Mouse (Mus musculus) gastrocnemius, adult 2 months (tissue): Measurements from ENCODE around the gene Myom1. TPM values are rescaled to one million over a fixed set of nuclear protein-coding genes. Genes with fewer than 3 reads are reported as not detected.
A peak's percentile ranks its signal among the peaks of the same experiment; 100 is the strongest.

Experiments
- DNase-seq: peaks from one replicate; pipeline ENCODE4 v3.0.0; 2022
- H3K27ac ChIP-seq: fragments of 200-600 bp; 2 replicates; pipeline ENCODE4 v1.8.1; 2022; ENCODE audit warnings: mild to moderate bottlenecking
- H3K4me3 ChIP-seq: fragments of 200-600 bp; 2 replicates; pipeline ENCODE4 v1.8.1; 2022; ENCODE audit warnings: mild to moderate bottlenecking, moderate library complexity
- CTCF ChIP-seq: fragments of 200-600 bp; IDR thresholded peaks from 2 replicates; pipeline ENCODE4 v1.8.1; 2022; ENCODE audit warnings: antibody characterized with exemption, mild to moderate bottlenecking, moderate library complexity
- intact Hi-C: fragments of 180-260 bp; cut with DNase I; formaldehyde crosslinking; loops from one replicate; pipeline ENCODE4 v1.15.1; 2025
- total RNA-seq, 2 experiments: library from RNA; stranded (reverse); gene quantifications; 2 replicates each; pipeline ENCODE4 v1.2.3; 2021

Gene Myom1
- total RNA-seq, 2 experiments from 2014 or later: 1,223 to 1,379 TPM

DNA sequence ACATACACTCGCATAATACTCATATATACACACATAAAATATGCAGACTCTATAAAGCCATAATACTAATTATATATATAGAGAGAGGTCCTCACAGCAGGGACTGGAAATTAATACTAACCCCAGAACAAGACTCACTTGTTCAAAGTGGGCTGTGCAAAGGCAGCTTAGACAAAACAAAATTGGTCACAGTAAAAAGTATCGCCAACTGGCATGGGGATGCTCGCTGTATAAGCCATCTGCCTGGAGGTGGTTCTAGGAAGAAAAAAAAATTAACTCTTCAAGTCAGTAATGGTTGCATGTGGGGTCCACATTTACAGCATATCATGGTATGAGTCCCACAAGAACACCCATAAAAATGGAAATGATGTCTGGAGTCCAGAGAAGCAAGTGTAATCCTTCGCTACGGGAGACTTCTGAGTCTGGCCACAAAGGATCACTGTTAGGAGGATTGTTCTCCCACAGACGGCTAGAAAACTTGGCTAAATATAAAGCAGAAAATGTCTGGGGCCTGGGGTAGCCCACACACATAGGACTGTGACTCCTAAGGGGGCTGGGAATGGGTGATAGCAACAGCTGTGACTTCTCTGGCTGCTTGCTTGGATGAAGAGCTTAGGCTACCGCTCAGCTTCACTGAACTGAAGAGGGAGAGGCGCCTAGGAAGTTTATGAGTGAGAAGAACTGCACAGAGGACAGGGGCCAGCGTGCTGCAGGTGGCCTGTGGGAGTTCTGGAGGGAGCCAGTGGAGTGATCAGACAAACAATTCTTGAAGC is 127.2 kb downstream of the Myom1 start:
- H3K4me3 ChIP-seq: no peak overlapping the region
- no peak for DNase-seq
- intact Hi-C loops: loop anchor here (5.0 kb wide), 2 partner anchors 53 to 68 kb away; partner anchors contain the start of gene Lpin2
- TF ChIP-seq CTCF: no peak
- no peak overlapping the region for H3K27ac ChIP-seq

- no peak overlapping the region for H3K27ac ChIP-seq
Measured at GRCm38 (mm10) chr17:71132221-71132620, 129.8 kb downstream of the Myom1 start.

DNA sequence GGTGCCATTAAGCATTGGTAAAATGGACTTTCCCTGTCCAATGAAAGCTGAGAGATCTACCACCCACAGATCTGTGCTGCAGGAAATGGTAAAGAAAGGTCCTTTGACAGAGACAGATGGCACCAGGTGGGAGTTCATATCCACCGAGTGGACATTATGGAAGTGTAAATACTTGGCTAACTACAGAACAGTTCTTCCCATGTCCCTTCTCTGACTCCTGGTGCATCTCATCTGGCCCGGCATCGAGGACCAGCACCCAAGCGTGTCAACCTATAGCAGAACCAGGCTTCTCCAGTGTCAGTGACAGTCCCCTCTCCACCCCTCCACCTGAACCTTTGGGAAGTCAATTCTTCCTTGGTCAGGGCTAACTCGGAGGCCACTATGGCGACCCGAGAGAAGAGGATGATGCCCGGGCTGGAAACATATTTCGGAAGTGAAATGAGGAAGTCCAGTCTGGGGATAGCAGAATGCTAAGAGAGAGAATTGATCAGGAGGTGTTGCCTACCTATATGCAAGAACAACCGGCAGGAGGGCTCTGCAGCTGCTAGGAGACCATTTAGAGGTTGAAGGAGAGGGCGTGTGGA is 130.5 kb downstream of the Myom1 start:
- Histone ChIP-seq H3K4me3 (no peak overlapping the region), H3K27ac (no peak overlapping the region; the same call in 1 of the 2 replicates)
- DNase-seq: no peak
- no peak for TF ChIP-seq CTCF
- intact Hi-C loops: loop anchor here (5.0 kb wide), 1 partner anchor 49 kb away; the partner anchor contains the start of gene Lpin2

More at GRCm38 (mm10) chr17:71132221-71132620, 129.8 kb downstream of the Myom1 start:
- no peak overlapping the region for H3K4me3 ChIP-seq
- TF ChIP-seq CTCF: no peak
- intact Hi-C loops: loop anchor here (5.0 kb wide), 1 partner anchor 50 kb away; the partner anchor contains the start of gene Lpin2
- no peak for DNase-seq

GRCm38 (mm10) chr17:71134441-71134955 is 132.1 kb downstream of the Myom1 start:
- TF ChIP-seq CTCF: no peak
- intact Hi-C loops: loop anchor here (5.0 kb wide), 1 partner anchor 48 kb away; the partner anchor contains the start of gene Lpin2
- DNase-seq: no peak
- Histone ChIP-seq H3K4me3 (no peak overlapping the region), H3K27ac (peak overlapping the region; percentile 72)

- intact Hi-C loops: no loop called here
- no peak for TF ChIP-seq CTCF
- DNase-seq: no peak
- Histone ChIP-seq H3K4me3 (no peak overlapping the region), H3K27ac (peak overlapping the region; percentile 72)
Measured at GRCm38 (mm10) chr17:71135108-71135507, 132.7 kb downstream of the Myom1 start.

- intact Hi-C loops: no loop called here
Measured at GRCm38 (mm10) chr17:71135866-71136265, 133.4 kb downstream of the Myom1 start.

DNA sequence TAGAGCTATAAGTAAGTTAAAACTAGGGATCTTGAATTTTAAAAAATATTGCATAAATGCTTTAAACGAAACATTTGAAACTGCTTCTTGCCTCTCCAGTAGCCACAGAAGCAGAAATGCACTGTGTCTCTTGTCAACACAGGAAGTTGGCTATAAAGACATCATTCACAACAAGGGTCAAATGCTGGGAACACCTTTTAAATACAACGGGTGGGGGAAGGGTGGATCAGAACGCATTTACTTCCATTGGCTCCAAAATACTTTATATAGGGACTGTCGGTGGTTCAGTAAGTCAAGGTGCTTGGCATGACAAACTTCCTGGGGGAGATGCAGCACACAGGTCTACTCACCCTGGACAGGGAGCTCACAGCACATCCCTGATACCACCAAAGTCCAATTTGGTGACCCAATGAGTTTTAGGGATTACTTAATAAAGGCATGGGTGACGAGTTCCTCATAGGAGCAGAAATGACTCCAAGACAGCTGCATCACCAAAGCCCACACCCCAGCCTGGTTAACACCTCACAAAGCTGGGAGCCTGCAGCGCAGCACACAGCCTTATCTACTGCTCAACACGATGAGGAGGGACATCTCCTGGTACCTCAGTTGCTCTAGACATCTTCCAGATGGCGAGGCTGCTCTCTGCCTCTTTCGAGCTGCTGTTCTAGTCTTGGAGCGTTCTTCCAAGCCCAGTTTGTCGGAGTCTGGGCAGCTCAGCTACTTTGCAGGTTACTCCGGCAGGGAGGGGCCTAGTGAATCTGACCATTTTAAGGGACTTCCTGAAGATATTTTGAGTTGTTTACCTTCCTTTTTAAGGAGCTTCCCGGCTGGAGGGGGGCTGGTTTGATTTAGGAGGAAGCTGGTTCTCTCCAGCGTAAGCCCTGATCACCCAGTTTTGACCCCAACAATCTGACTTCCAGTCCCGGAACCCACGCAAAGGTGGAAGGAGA is 134.2 kb downstream of the Myom1 start:
- peak overlapping the region; percentile 72 for H3K27ac ChIP-seq
- peak overlapping the region; percentile 13 for H3K4me3 ChIP-seq
- intact Hi-C loops: no loop called here
- no peak for DNase-seq
- no peak for TF ChIP-seq CTCF

More at GRCm38 (mm10) chr17:71135866-71136265, 133.4 kb downstream of the Myom1 start:
- no peak for DNase-seq
- Histone ChIP-seq H3K27ac (peak overlapping the region; percentile 72), H3K4me3 (no peak overlapping the region)
- no peak for TF ChIP-seq CTCF

DNA sequence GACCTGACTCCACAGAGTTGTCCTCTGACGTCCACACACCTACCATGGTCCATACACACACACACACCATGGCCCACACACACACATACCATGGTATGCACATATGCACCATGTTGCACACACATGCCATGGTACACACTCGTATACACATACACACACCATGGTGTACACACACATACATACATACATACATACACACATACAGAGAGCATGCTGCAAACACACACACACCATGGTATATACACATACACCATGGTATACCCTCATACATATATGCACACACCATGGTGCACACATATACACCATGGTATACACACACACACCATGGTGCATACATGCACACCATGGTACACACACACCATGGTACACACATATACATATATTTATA is 134.9 kb downstream of the Myom1 start:
- Histone ChIP-seq H3K27ac (no peak overlapping the region), H3K4me3 (no peak overlapping the region)
- no peak for DNase-seq
- intact Hi-C loops: no loop called here
- no peak for TF ChIP-seq CTCF

DNA sequence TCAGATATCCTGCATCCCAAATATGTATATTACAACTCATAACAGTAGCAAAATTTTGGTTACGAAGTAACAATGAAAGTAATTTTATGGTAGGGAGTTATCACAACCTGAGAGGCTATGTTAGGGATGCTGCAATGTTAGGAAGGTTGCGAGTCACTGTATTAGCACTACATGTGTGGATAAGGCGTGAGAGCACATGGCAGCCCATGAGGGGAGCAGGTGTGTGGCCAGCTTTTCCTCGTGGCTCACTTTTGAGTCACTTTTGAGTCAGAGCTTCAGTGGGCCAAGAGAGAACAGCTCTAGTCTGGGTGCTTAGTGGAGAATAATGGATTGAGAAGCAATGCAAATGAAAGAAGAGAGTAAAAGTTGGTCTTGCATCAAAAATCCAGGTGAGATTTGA is 139.6 kb downstream of the Myom1 start:
- no peak overlapping the region for H3K4me3 ChIP-seq
- no peak overlapping the region for H3K27ac ChIP-seq
- DNase-seq: no peak
- intact Hi-C loops: no loop called here
- TF ChIP-seq CTCF: no peak

DNA sequence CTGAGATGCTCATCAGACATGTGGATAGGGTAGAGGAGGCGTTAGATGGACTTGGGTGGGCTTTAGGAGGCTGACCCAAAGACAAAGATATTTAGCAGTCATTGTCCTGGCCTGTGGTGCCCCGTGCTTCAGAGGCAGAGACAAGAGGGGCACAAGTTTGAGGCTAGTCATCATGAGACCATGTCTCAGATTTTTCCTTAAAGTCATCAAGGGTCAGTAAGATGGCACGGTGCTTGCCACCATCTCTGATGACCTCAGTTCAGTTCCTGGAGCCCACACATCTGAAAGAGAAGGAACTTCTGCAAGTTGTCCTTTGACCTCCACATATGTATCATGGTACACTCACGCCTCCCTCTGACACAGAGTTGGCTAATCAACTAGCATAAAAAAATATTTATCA is 140.7 kb downstream of the Myom1 start:
- no peak for DNase-seq
- H3K4me3 ChIP-seq: no peak overlapping the region
- H3K27ac ChIP-seq: no peak overlapping the region
- no peak for TF ChIP-seq CTCF
- intact Hi-C loops: no loop called here

DNA sequence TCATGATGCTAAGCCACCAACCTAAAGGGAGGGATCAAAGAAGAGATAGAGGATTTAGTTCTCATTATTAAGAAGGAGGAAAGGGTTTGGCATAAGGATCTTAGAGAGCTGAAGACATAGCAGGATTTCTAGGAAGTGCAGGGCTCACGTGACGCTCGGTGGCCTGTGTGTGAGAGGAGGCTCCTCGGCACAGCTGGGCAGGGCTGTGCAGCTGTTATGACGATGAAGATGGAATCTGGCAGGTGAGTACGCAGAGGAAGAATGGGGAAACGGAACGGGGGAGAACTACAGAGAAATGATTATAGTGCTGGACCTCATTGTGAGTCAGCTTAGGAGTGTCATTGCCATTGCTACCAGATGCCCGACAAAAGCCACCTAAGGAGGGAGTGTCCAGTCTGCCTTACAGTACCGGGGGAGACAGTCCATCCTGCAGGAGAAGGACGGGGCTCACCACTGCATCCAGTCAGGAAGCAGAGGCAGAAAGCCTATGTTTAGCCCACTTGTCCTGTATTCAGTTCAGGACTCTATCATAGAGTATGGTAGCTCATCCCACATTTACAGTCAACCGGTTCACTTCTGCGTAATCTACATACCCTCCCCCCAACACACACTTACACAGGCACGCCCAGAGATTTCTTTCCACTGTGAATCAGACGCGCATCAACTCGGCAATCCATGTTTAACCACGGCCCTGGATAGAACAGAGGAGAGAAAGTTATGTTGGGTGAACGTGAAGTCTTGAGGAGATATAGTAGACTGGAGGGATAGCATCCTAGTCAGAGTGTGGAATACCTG is 142.1 kb downstream of the Myom1 start:
- Histone ChIP-seq H3K27ac (no peak overlapping the region), H3K4me3 (no peak overlapping the region)
- no peak for TF ChIP-seq CTCF
- DNase-seq: no peak
- intact Hi-C loops: no loop called here
